Mouse (Mus musculus): Measurements from ENCODE around the gene Gon4l. TPM values are rescaled to one million over a fixed set of nuclear protein-coding genes. Genes with fewer than 3 reads are reported as not detected.

The Gon4l gene
- total and polyA plus RNA-seq, 3 experiments, result 16.5 to 32.9 (median 26.4) TPM

DNA sequence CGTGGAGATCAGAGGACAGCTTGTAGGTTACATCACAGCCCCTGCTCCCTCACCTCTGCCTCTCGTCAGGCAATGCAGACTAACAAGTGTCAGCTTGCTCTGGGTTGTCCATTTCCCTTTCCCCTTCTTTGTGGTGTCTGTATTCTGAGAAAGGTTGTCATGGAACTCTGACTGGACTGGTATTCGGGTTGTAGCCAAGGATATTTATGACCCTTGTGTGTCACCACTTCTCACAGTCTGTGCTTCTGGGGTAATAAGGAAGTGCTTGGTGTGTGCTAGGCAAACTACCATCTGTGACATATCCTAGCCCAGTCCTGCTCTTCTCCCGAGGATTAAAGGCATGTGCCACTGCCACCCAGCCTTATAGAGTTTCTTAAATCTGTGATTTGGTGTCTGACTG is 14.1 kb downstream of the Gon4l start:
- no peak overlapping the region for H3K4me3 ChIP-seq (replicated peaks in 1 of 3; ENCODE audit: low read depth in 2 of 3, low read length in 2 of 3, poor library complexity in 1 of 3)
- no peak overlapping the region for H3K27ac ChIP-seq (ENCODE audit: insufficient read depth, low read depth)
- no peaks in the 10 kb centered on the region for H3K27me3 ChIP-seq (replicated peaks)
- no peak overlapping the region for H3K4me2 ChIP-seq (ENCODE audit: insufficient read depth, low read depth, poor library complexity, severe bottlenecking)
- H3K9me3 ChIP-seq (replicated peaks; ENCODE audit: low read length), result no peaks in the 10 kb centered on the region
- H3K36me3 ChIP-seq (replicated peaks in 1 of 2; ENCODE audit: control insufficient read depth in 1 of 2, insufficient read depth in 1 of 2, low read length in 1 of 2), result peaks cover 16 to 44% of the 10 kb centered on the region in 2 experiments
- 0 out of 2 replicates have a peak, but pooled peaks cover 4% of the 10 kb centered on the region for H3K79me2 ChIP-seq (replicated peaks; ENCODE audit: control insufficient read depth, extremely low read depth, insufficient read depth, poor library complexity, severe bottlenecking)
- TF ChIP-seq EP300 (IDR thresholded peaks at IDR 0.05; ENCODE audit: low read length) (no peak), MAZ (IDR thresholded peaks at IDR 0.05; ENCODE audit: low read depth, low read length) (no peak), CHD1 (IDR thresholded peaks at IDR 0.05; ENCODE audit: low read depth, low read length) (no peak), CTCF (conservative IDR thresholded peaks at IDR 0.05 in 1 of 2, IDR thresholded peaks at IDR 0.05 in 1 of 2; ENCODE audit: low read depth in 2 of 2, low read length in 2 of 2) (no peak), UBTF (IDR thresholded peaks at IDR 0.05; ENCODE audit: low read depth, low read length) (no peak), SMC3 (IDR thresholded peaks at IDR 0.05; ENCODE audit: low read depth, low read length) (no peak), ZC3H11A (IDR thresholded peaks at IDR 0.05; ENCODE audit: low read depth, low read length) (no peak), ZNF384 (IDR thresholded peaks at IDR 0.05; ENCODE audit: low read depth, low read length) (no peak), SIN3A (IDR thresholded peaks at IDR 0.05; ENCODE audit: low read length) (no peak), E2F4 (IDR thresholded peaks at IDR 0.05; ENCODE audit: insufficient replicate concordance, low read depth, low read length) (no peak), USF1 (IDR thresholded peaks at IDR 0.05; ENCODE audit: low read depth, low read length) (no peak), USF2 (conservative IDR thresholded peaks at IDR 0.05; ENCODE audit: low read depth, low read length) (no peak), TBP (conservative IDR thresholded peaks at IDR 0.05; ENCODE audit: low read depth, low read length) (no peak), NELFE (IDR thresholded peaks at IDR 0.05; ENCODE audit: low read depth, low read length) (no peak), PAX5 (IDR thresholded peaks at IDR 0.05; ENCODE audit: low read length) (no peak), JUN (IDR thresholded peaks at IDR 0.05; ENCODE audit: insufficient read depth, low read depth, low read length) (no peak), MAFK (IDR thresholded peaks at IDR 0.05; ENCODE audit: insufficient replicate concordance, low read length) (no peak), POLR2A (IDR thresholded peaks at IDR 0.05; ENCODE audit: low read depth, low read length) (no peak)
- dilution Hi-C loops (cut with MboI; ENCODE audit: extremely low pct_ligation_motif_present, extremely low pct_unique_long_range_greater_than_20kb, low sequenced_read_pairs), result no loop called here
- H3K4me1 ChIP-seq (ENCODE audit: control insufficient read depth in 1 of 2, insufficient read depth in 2 of 2), result no peaks in the 10 kb centered on the region
- in situ Hi-C loops (cut with MboI; ENCODE audit: low pct_ligation_motif_present, low pct_unique_long_range_greater_than_20kb, low sequenced_read_pairs), result no loop called here
- no peak overlapping the region for H3K9ac ChIP-seq (ENCODE audit: insufficient read depth, low read depth)
- DNase-seq (ENCODE audit: extremely low read depth), result no peak

DNA sequence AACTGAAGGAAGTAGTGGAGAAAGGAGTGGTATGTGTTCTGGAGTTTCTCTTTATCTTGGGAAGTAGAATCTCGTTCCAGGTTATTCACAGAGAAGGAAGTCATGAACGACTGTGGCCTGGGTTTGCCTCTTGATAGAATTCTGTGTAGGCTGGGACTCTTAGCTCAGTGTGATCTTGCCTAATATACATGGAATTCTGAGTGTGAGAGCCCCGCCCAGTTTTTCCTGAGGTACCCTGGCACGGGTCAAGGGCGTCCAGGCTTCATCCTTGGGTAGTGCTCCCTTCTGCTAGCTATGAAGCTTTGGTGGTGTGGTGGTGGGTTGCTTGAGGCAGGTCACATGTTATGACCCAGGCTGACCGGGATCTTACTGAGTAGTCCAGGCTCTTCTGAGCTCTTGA is 20.8 kb downstream of the Gon4l start:
- H3K79me2 ChIP-seq (replicated peaks; ENCODE audit: control insufficient read depth, extremely low read depth, insufficient read depth, poor library complexity, severe bottlenecking), result no peaks in the 10 kb centered on the region; the same call in 1 of the 2 replicates
- dilution Hi-C loops (cut with MboI; ENCODE audit: extremely low pct_ligation_motif_present, extremely low pct_unique_long_range_greater_than_20kb, low sequenced_read_pairs) (no loop called here), in situ Hi-C loops (cut with MboI; ENCODE audit: low pct_ligation_motif_present, low pct_unique_long_range_greater_than_20kb, low sequenced_read_pairs) (loop anchor here (10.0 to 25.0 kb wide), 2 partner anchors 49 to 169 kb away; partner anchors contain the start of gene Khdc4)

More for the DNA sequence above, 20.8 kb downstream of the Gon4l start:
- no peak for DNase-seq (ENCODE audit: extremely low read depth)
- H3K4me2 ChIP-seq (ENCODE audit: insufficient read depth, low read depth, poor library complexity, severe bottlenecking), result no peak overlapping the region
- no peak overlapping the region for H3K9ac ChIP-seq (ENCODE audit: insufficient read depth, low read depth)
- no peaks in the 10 kb centered on the region for H3K4me1 ChIP-seq (ENCODE audit: control insufficient read depth in 1 of 2, insufficient read depth in 2 of 2)
- no peaks in the 10 kb centered on the region for H3K9me3 ChIP-seq (replicated peaks; ENCODE audit: low read length)
- H3K36me3 ChIP-seq (replicated peaks in 1 of 2; ENCODE audit: control insufficient read depth in 1 of 2, insufficient read depth in 1 of 2, low read length in 1 of 2), result peaks cover 47 to 79% of the 10 kb centered on the region in 2 experiments
- no peak overlapping the region for H3K27ac ChIP-seq (ENCODE audit: insufficient read depth, low read depth)
- no peak for TF ChIP-seq NELFE (IDR thresholded peaks at IDR 0.05; ENCODE audit: low read depth, low read length)
- no peak for TF ChIP-seq EP300 (IDR thresholded peaks at IDR 0.05; ENCODE audit: low read length)
- TF ChIP-seq E2F4 (IDR thresholded peaks at IDR 0.05; ENCODE audit: insufficient replicate concordance, low read depth, low read length), result no peak
- TF ChIP-seq USF2 (conservative IDR thresholded peaks at IDR 0.05; ENCODE audit: low read depth, low read length), result no peak
- no peak for TF ChIP-seq MAFK (IDR thresholded peaks at IDR 0.05; ENCODE audit: insufficient replicate concordance, low read length)
- no peak for TF ChIP-seq RAD21 (IDR thresholded peaks at IDR 0.05; ENCODE audit: low read depth, low read length)
- TF ChIP-seq NRF1 (IDR thresholded peaks at IDR 0.05; ENCODE audit: low read depth, low read length), result no peak
- TF ChIP-seq JUND (conservative IDR thresholded peaks at IDR 0.05; ENCODE audit: low read depth, low read length), result no peak
- H3K4me3 ChIP-seq (replicated peaks in 1 of 3; ENCODE audit: low read depth in 2 of 3, low read length in 2 of 3, poor library complexity in 1 of 3), result no peak overlapping the region
- no peaks in the 10 kb centered on the region for H3K27me3 ChIP-seq (replicated peaks)

Measured in CH12.LX (cell line).